Mouse (Mus musculus): Measurements from ENCODE around the gene Habp4. TPM values are rescaled to one million over a fixed set of nuclear protein-coding genes. Genes with fewer than 3 reads are reported as not detected.
A peak's percentile ranks its signal among the peaks of the same experiment; 100 is the strongest.

Habp4 gene
- 100 to 1,000 TPM; 139 to 153 (median 147) TPM for total RNA-seq (2022)

DNA sequence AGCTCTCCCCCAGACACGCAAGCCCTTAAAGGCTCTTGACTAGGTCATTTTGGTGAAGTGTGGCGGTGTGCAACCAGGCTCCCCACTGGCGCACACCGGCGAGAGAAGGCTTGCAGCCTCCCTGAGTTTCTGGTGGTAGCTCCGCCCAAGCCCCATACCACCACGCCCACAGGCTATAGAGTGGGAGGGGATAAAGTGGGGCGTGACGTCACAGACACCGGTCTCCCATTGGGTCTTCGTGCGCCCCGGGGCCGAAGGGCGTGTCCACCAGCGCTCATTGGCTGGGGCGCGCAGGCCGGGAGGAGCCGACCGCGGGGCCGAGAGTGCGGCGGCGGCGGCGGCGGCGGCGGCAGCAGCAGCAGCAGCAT lies at the start of gene Habp4:
Gene Habp4, plus strand, starts transcription at position 277 of the 368 bp plus-strand sequence.
- peak; percentile 98 for DNase-seq (ENCODE audit: low spot score in 2 of 2)

DNA sequence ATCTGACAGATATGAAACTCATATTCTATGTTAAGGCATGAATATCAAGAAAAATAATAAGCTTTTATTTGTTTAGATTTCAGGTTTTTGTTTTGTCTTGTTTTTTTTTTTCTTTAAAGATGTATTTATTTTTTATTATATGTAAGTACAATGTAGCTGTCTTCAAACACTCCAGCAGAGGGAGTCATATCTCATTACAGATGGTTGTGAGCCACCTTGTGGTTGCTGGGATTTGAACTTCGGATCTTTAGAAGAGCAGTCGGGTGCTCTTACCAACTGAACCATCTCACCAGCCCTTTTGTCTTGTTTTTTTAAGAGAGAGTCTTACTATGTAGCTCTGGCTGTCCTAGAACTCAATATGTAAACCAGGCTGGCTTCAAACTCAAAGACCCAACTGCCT lies 44.2 kb upstream of the Habp4 start:
- DNase-seq (ENCODE audit: low spot score in 2 of 2), result no peak

DNA sequence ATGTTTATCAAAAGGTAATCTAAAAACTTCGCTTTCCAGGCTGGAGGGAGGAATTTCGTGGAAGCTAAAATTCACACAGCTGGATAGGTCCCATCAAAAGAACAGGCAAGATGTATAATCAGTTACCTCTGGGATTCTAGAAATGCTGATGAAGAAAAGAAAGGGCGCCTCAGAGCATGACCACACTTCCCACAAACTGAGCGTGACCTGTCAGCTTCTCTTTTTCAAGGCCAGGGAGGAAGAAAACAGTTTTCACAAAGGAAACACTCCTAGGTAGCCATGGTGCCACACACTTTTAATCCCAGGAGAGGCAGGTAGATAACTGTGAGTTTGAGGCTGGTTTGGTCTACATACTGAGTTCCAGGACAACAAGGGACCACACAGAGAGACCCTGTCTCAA lies 40.9 kb upstream of the Habp4 start:
- DNase-seq (ENCODE audit: low spot score in 2 of 2), result no peak

DNA sequence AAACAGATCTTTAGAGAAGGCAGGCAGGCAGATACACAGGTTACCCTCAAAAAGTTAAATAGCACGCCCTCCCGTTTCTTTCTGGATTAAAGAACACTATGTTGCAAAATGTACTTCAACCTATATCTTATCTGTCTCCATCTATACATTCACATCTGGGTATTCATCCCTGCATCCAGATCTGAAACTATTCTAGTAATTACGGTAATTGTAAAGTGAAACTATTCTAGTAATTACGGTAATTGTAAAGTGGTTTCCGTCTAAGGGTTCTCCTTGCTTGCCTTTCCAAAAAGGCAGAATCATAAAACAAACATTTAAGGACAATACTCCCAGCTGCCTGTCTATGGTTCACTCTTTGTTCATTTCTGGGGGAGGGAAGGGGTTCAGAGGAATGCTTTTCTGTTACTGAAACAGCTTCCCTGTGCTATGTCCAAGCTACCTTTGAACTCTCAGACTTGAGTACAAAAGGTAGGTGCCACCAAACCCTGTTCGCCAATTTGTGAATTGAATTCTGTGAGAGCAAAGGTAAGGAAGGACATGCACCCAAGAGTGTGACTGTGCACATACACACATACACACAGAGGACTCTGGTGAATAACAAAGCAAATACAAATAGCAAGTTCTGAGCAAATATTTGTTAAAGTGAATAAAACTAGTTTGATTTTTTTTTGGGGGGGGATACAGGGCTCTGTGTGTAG lies 38.0 kb upstream of the Habp4 start:
- DNase-seq (ENCODE audit: low spot score in 2 of 2), result no peak

DNA sequence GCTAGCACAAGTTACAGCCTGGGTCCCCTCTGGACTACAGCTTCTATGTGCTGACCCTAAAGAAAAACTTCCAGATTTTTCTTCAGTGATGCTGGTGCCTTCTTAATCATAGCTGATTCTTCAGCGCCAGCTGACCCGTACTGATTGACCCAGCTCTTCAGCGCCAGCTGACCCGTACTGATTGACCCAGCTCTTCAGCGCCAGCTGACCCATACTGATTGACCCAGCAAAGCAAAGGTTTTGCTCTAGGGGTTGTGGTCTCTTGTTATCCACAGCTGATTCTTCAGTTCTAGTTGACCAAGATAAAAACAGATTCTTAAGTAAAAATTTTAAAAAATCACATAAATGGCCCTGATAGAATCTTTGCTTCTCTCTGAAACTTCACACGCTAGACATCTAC lies 36.7 kb upstream of the Habp4 start:
- DNase-seq (ENCODE audit: low spot score in 2 of 2), result no peak

DNA sequence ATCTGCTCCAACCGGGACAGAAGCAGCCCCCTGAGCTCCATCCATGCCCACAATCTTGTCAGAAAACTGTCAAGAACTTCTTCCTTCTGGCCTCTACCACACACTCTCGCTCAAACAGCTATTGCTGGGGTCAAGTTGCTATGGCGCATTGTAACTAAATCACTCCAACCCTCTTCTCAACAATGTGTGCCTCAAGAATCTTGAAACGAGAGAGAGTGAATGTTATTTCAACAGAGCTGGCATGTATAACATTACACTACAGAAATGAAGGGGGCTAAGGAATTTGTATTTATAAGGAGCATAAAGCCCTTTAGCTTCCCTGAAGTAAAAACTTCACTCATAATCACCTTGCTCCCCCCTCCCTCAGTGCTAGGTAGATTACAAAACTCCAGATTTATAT lies 35.3 kb upstream of the Habp4 start:
- DNase-seq (ENCODE audit: low spot score in 2 of 2), result no peak

DNA sequence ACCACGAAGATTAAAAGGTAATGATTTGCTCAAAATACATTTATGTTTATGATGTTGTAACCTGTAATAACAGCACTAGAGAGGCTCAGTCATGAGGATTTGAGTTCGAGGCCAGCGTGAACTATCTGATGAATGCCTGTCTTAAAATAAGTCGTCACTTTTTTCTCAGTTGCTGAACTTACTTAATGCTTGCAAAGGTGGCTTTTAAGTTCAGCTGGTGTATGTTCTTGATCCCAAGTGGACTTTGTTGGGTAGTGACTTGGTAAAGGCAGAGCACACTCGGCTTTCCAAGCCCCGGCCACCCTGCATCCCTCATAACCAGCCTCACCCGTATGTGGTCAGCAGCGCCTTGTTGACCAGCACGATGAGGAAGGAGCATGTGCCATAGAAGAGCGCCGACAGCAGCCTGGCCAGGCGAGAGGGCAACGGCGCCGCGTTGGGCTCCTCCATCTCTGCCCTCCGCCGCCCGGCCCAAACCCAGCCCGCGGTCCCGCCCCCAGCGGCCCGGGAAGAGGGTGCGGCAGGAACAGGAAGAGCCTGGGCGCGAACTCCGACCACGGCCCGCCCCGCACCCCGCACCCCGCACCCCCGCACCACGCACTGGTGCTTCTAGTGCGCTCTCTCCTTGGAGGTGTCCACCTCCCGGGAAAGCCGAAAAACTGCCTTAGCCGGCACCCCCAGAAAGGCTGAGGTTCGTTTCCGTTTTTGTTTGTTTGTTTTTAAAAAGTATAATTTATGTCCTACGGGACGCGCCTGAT lies 32.6 kb upstream of the Habp4 start, which contains the start of gene Slc35d2:
Gene Slc35d2, minus strand, starts transcription at position 511 of the 758 bp plus-strand sequence.
- no peak for DNase-seq (ENCODE audit: low spot score in 2 of 2)

DNA sequence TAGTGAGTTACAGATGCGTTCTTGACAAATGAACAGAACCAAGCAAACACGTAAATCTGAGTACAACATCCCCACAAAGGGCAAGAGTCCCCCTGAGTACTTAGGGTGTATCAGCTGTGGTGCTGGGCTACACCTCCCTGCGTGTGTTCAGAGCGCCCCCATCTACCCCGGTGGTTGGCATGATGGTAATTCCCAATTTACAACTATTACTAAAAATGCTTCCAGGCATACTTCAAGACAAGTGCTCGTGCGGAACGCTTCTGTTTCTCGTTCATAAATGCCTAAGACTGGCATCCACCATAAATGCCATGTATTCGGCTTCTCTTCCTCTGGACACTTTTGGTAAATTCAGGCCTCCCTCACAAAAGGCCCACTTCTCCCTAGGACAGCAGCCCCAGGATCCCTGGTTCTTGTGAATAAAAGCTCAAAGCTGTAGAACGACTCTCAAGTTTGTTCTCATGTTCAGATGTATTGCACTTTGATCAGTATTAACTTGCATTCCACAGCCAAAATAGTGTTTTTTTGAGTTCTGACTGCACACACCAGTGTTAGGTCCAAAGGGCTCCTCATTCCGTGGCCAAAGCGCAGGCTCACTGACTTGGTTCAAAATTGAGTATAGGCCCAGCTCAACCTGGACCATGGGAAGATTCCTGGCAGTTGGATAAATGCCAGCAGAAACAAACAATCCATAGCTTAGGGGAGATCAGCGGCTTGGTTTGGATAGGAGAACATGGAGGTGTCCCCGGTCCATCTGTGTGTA lies 31.8 kb upstream of the Habp4 start:
- DNase-seq (ENCODE audit: low spot score in 2 of 2), result peak in 1 of 2 experiments; percentile 13

DNA sequence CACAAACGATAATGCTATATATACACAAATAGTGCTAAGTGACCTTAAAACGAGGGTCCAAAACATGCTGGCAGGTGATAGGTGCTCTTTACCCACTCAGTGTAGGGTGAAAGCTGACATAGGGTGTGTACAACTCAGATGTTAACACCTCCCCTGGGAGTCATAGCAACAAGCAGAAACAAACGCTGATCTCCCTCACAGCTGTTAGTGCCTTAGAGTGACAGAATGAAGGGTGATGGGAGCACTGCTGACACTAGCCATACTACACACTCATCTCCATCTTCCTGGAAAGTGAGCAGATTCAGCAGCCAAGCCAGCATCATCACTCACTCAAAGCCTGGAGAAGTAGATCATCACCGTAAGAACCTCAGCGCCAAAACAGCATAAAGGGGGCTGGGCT lies 11.5 kb upstream of the Habp4 start:
- no peak for DNase-seq (ENCODE audit: low spot score in 2 of 2)

DNA sequence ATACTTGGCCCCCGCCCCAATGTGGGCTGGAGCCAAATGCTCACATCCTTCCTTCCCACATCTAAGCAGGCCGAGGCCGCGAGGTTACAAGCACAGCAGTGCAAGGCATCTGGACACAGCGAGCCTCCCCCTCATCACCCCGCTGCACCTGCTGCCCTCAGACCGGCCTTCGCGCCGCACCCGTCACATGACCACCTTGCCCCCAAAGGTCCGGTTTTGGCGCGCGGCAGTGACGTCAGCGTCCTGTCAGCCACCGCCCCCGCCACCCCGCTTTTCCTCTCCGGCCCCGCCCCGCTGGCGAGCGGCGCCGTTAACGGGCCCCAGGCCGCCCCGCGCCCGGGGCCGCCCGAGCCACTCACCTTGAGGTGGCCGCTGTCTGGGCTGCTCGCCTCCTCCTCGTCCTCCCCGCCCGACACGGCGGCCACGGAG lies 9.4 kb upstream of the Habp4 start:
- DNase-seq (ENCODE audit: low spot score in 2 of 2), result peak; percentile 59 to 60

DNA sequence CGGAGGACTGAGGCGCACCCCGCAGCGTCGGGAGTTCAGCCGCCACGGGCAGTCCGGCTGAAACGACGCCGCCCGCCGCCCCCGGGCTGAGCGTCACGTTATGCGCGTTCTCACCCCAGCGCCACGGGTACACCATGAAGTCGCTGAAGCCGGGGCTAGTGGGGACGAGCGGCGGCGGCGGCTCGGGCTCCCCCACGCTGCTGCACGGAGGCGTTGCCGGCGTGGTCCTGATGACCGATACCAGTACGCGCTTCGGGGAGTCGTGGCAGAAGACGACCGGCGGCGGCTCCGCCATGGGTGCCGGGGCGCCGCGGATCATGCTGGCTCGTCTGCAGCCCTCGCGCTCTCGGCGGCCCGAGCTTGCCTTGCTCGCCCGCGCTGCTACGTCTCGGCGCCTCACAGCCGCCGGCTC lies 8.9 kb upstream of the Habp4 start:
- peak in 1 of 2 experiments; percentile 14 for DNase-seq (ENCODE audit: low spot score in 2 of 2)

DNA sequence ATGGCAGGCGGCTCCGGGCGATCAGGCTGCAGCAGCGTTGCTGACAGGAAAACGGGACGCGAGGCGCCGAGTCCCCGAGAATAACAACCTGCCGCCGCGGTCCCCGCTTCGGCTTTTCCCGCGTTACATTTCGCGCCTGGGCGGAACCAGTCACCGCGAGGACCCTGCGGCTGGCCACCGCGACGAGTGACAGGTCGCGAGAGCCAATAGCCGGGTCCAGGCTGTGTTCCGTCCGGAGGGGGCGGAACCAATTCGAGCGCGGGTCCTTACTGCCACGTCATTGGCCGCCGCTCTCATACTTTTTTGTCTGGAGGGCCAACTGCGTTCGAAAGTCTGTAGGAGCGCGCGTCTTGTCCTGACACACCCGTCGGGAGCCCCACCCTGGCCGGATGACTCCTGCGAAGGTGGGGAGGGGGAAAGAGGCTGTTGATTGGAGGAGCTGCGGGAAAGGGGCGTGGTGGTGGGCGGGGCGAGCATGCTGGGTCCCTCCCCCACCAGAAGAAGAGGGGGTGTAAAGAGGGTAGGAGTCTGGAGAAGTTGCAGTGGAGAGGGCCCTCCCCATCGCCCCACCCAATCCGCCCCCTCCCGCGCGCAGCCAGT lies 8.4 kb upstream of the Habp4 start, which contains the start of gene Zfp367:
Gene Zfp367, minus strand, starts transcription at position 120 of the 600 bp plus-strand sequence.
- DNase-seq (ENCODE audit: low spot score in 2 of 2), result peak; percentile 94 to 97

DNA sequence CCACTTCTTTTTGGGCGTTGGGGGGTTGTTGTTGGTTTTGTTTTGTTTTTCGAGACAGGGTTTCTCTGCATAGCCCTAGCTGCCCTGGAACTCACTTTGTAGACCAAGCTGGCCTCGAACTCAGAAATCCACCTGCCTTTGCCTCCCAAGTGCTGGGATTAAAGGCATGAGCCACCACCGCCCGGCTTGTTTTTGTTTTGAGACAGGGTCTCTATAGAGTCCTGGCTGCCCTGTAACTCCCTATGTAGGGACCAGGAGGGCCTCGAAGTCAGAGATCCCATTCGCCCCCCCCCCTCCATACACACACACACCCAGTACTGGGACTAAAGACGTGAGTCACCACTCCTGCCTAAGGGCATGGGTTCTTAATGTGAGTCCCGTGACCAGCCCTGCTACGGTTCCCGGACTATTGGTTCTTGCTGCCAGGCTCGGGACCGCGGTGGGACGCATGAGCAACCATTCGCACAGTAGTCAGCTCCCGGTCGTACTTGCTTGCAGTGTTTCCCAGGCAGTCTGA lies 7.8 kb upstream of the Habp4 start:
- DNase-seq (ENCODE audit: low spot score in 2 of 2), result no peak

DNA sequence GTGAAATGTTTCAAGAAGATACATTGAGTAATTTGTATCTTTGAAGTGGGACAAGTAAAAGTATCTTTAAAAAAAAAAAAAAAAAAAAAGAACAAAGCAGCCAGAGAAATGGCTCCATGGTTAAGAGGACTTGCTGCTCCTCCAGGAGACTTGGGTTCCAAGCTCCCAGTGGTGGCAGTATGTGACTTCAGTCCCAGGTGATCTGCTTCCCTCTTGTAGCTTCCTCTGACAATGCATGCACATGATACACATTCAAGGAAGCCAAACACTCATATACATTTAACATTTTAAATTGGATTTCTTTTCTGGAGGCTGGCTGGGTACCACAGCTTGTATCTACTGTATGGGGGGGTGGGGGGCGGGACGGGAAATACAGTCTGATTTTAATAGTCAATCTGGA lies 7.0 kb upstream of the Habp4 start:
- no peak for DNase-seq (ENCODE audit: low spot score in 2 of 2)

DNA sequence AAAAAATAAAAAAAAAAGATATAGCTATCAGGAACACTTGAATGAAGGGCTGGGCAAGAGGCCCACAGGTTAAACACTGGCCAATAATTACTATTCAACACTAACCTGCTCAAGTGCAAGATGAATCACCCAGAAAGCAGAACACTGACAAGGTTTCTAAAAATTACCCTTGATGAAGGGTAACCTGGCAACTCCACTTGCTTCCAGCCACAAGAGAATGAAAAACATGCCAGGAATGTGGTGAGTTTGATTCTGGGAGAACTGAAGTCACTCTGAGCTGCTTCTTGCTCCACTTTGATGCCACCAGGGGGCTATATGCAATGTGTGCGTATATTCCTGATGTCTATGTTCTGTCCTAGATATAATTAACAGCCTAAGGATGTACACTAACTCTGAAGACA lies 6.5 kb upstream of the Habp4 start:
- no peak for DNase-seq (ENCODE audit: low spot score in 2 of 2)

DNA sequence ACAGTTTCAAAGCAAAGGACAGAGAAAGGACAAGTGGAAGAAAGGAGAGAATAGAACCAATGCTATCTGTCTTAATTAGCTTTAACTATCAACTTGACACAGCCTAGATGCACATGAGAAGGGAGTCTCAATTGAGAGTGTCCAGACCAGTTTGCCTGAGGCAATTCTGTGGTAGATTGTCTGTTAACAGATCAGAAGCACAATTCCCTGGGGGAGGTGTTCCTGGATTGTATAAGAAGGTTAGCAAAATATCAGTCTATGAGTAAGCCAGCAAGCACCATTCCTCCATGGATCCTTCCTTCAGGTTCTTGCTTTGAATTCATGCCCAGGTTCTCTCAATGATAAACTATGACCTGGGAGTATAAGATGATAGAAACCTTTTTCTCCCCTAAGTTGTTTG lies 4.7 kb upstream of the Habp4 start:
- DNase-seq (ENCODE audit: low spot score in 2 of 2), result no peak

DNA sequence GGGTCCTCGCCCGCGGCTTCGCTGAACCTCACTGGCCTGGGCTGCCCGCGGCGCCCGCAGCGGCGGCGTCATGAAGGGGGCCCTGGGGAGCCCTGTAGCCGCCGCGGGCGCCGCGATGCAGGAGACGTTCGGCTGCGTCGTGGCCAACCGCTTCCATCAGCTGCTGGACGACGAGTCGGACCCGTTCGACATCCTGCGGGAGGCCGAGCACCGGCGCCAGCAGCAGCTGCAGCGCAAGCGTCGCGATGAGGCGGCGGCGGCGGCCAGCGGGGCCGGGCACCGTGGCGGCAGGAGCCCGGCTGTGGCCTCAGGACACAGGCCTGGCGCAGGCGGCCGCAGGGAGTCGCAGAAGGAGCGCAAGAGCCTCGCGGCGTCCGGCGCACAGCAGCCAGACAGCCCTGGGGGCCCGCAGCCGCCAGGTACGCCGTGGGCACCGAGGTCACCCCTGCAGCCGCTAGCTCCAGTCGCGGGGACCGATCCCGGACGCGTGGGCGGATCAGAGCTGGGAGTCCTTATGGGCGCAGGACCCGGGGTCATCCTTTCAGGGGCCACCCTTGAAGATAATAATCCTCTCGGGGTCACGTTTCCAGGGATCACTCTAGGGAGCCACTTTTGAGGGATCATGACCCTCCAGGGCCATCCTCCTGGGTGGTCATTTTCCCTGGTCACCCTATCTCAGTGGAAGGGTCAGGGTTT lies 440 bp downstream of the Habp4 start:
- peak in 1 of 2 experiments; percentile 19 for DNase-seq (ENCODE audit: low spot score in 2 of 2)

DNA sequence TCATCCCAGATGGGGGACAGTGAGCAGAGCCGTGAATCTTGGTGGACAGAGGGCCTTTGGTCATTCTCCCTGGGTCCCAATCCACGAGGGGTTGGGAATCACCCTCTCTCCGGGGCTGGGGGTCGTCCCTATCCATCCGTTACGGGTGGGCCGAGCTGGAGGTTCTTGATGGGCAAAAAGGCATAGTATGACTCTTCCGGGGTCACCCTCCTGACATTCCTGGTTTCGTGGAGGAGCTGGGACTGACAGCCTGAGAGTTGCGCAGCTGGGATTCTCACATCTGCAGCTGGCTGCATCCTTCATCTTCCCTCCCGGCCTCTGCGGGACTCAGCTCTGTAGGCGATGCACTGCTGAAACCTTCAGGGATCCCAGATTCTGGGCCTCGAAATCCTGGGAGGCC lies 1.0 kb downstream of the Habp4 start:
- DNase-seq (ENCODE audit: low spot score in 2 of 2), result peak in 1 of 2 experiments; percentile 20

DNA sequence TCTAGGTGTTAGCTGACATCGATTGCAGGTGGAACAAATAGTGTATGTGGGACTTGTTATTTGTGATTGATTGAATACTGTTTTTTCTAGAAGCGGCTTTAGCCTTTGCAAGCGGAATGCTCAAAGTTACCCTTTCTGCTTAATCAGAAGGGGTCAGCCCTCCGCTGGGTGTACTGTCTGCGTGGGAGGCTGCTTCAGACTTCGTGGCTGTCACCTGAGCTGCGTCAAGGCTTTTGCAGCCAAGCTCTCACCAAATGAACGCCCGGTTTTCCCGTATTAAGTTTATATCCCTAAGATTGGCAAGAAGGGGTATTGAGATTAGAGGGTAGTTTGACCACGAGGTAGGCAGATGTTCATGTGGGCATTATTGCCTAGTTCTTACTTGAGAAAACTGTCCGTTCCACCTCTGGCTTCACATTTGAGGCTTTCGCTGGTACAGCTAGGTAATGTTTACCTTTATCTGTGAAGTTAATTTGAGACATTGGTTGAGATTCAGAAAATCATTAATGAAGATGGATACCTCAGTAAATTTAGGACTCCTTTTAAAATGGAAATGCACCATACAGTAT lies 1.6 kb downstream of the Habp4 start:
- no peak for DNase-seq (ENCODE audit: low spot score in 2 of 2)

DNA sequence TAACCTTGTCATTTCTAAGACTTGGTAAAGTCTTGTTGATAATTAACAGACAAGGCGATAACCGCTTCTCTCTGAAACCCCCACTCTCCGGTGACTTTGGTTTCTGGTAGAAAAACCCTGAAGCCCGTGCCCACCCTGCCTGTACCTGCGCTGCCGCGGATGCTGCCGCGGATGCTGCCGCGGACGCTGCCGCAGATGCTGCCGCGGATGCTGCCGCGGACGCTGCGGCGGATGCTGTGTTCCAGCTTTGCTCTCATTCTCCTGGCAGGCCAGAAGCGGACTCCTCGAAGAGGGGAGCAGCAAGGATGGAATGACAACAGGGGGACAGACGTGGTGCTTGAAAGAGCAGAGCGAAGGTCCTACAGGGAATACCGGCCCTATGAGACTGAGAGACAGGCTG lies 8.1 kb downstream of the Habp4 start:
- DNase-seq (ENCODE audit: low spot score in 2 of 2), result no peak

Data from layer of hippocampus, adult 8-10 months (tissue).